Mouse (Mus musculus) lung, postnatal 0 days (tissue): ENCODE measurements around the gene Acbd6.

Experiments used
- CTCF ChIP-seq: IDR thresholded peaks from 2 replicates; pipeline ENCODE4 v1.5.1; 2016; ENCODE audit warnings: antibody characterized with exemption, mild to moderate bottlenecking
- EP300 ChIP-seq: IDR thresholded peaks from 2 replicates; pipeline ENCODE4 v1.6.1; 2016; ENCODE audit warnings: antibody characterized with exemption, mild to moderate bottlenecking, control low read depth

- TF ChIP-seq EP300 (no peak), CTCF (no peak)
These were observed 135.5 kb downstream of the Acbd6 start for GRCm38 (mm10) chr1:155693443-155693842.
